Comparison of ENCODE assay signal across 10 mouse cellular contexts in genomic region chr9:60757817-60758216, GRCm38 (mm10). TPM values are rescaled to one million over a fixed set of nuclear protein-coding genes. Genes with fewer than 3 reads are reported as not detected.
A peak's percentile ranks its signal among the peaks of the same experiment; 100 is the strongest.
DNase-seq lines count a peak whose midpoint lies in the region; ATAC-seq lines count a peak whose summit lies in the region.
"Had no signal": no experiment of that assay in that cellular context is flagged by ENCODE, and none has a peak within 500 bp of the region (broad histone marks: within the 10 kb centered on the region; RNA-seq: fewer than 3 reads in every experiment).

No protein-coding gene starts in this region.

- no peak overlapping the region for H3K9ac ChIP-seq in hindbrain, embryonic 14.5 days
- no peak overlapping the region for H3K9ac ChIP-seq in heart, embryonic 15.5 days
- H3K9ac ChIP-seq in liver, embryonic 11.5 days (ENCODE audit: low read depth, low read length), result no peak overlapping the region
- no peak overlapping the region for H3K9ac ChIP-seq in midbrain, embryonic 16.5 days (ENCODE audit: low read depth, low read length)
- H3K9ac ChIP-seq: embryonic facial prominence, embryonic 13.5 days had no signal

- no peak overlapping the region for H3K4me2 ChIP-seq in hindbrain, embryonic 14.5 days (replicated peaks)
- no peak overlapping the region for H3K4me2 ChIP-seq in heart, embryonic 15.5 days
- H3K4me2 ChIP-seq in liver, embryonic 11.5 days, result no peak overlapping the region
- no peak overlapping the region for H3K4me2 ChIP-seq in midbrain, embryonic 16.5 days (ENCODE audit: low read length)
- H3K4me2 ChIP-seq: embryonic facial prominence, embryonic 13.5 days had no signal

- no peak overlapping the region for H3K4me3 ChIP-seq in hindbrain, embryonic 10.5 days
- no peak overlapping the region for H3K4me3 ChIP-seq in hindbrain, embryonic 14.5 days (replicated peaks; ENCODE audit: low read length)
- no peak overlapping the region for H3K4me3 ChIP-seq in heart, embryonic 15.5 days
- no peak overlapping the region for H3K4me3 ChIP-seq in liver, embryonic 11.5 days (ENCODE audit: low read depth, low read length)
- no peak overlapping the region for H3K4me3 ChIP-seq in midbrain, embryonic 16.5 days (ENCODE audit: low read depth, low read length)
- H3K4me3 ChIP-seq: embryonic facial prominence, embryonic 13.5 days had no signal

- H3K9me3 ChIP-seq in hindbrain, embryonic 10.5 days, result 0 out of 2 replicates have a peak, but pooled peaks cover 5% of the 10 kb centered on the region
- H3K9me3 ChIP-seq in hindbrain, embryonic 14.5 days (ENCODE audit: control insufficient read depth, low read length), result no peaks in the 10 kb centered on the region
- H3K9me3 ChIP-seq in heart, embryonic 15.5 days (replicated peaks), result no peaks in the 10 kb centered on the region
- H3K9me3 ChIP-seq in liver, embryonic 11.5 days (ENCODE audit: control insufficient read depth, low read length), result no peaks in the 10 kb centered on the region; the same call in 1 of the 2 replicates
- H3K9me3 ChIP-seq in midbrain, embryonic 16.5 days (replicated peaks; ENCODE audit: control insufficient read depth, low read length, poor library complexity, severe bottlenecking), result no peaks in the 10 kb centered on the region
- H3K9me3 ChIP-seq: embryonic facial prominence, embryonic 13.5 days had no signal

- WGBS in hindbrain, embryonic 10.5 days, result 46% methylated on average over 5 of the region's 5 CpGs
- WGBS in hindbrain, embryonic 14.5 days, result 48% methylated on average over 5 of the region's 5 CpGs
- 10% methylated on average over 5 of the region's 5 CpGs for WGBS in heart, embryonic 15.5 days
- WGBS in liver, embryonic 11.5 days, result 18% methylated on average over 5 of the region's 5 CpGs
- WGBS in midbrain, embryonic 16.5 days, result 63% methylated on average over 5 of the region's 5 CpGs

- H3K4me1 ChIP-seq in hindbrain, embryonic 10.5 days (replicated peaks), result peaks cover 13% of the 10 kb centered on the region
- no peaks in the 10 kb centered on the region for H3K4me1 ChIP-seq in hindbrain, embryonic 14.5 days (replicated peaks; ENCODE audit: control insufficient read depth, insufficient read depth, low read length)
- peaks cover 33% of the 10 kb centered on the region for H3K4me1 ChIP-seq in heart, embryonic 15.5 days (replicated peaks)
- 0 out of 2 replicates have a peak, but pooled peaks cover 3% of the 10 kb centered on the region for H3K4me1 ChIP-seq in liver, embryonic 11.5 days (replicated peaks; ENCODE audit: control insufficient read depth, insufficient read depth, low read length)
- no peaks in the 10 kb centered on the region for H3K4me1 ChIP-seq in midbrain, embryonic 16.5 days (ENCODE audit: control insufficient read depth, insufficient read depth, low read length)

- H3K36me3 ChIP-seq in hindbrain, embryonic 10.5 days, result no peaks in the 10 kb centered on the region
- no peaks in the 10 kb centered on the region for H3K36me3 ChIP-seq in hindbrain, embryonic 14.5 days (replicated peaks; ENCODE audit: control insufficient read depth, insufficient read depth)
- H3K36me3 ChIP-seq in heart, embryonic 15.5 days, result no peaks in the 10 kb centered on the region
- no peaks in the 10 kb centered on the region for H3K36me3 ChIP-seq in liver, embryonic 11.5 days (ENCODE audit: control insufficient read depth, insufficient read depth, low read length)
- H3K36me3 ChIP-seq in midbrain, embryonic 16.5 days (ENCODE audit: control insufficient read depth, insufficient read depth, low read length), result no peaks in the 10 kb centered on the region
- H3K36me3 ChIP-seq: embryonic facial prominence, embryonic 13.5 days had no signal

- ATAC-seq in hindbrain, embryonic 14.5 days (ENCODE audit: low FRiP score), result no peak
- peak; percentile 79 for ATAC-seq in heart, embryonic 15.5 days (replicated peaks; ENCODE audit: insufficient number of reproducible peaks, insufficient read depth, low FRiP score, low read depth)
- 0 out of 2 replicates have a peak, but pooled peaks have one; percentile 39 for ATAC-seq in liver, embryonic 11.5 days (replicated peaks; ENCODE audit: low FRiP score)
- ATAC-seq in CD4-positive, CD25-positive, alpha-beta regulatory T cell, adult 4 months, result no peak
- ATAC-seq in midbrain, embryonic 16.5 days, result no peak

- H3K27me3 ChIP-seq in hindbrain, embryonic 10.5 days (ENCODE audit: insufficient read depth, poor library complexity, severe bottlenecking), result no peaks in the 10 kb centered on the region
- no peaks in the 10 kb centered on the region for H3K27me3 ChIP-seq in hindbrain, embryonic 14.5 days (ENCODE audit: control insufficient read depth, insufficient read depth, low read length)
- H3K27me3 ChIP-seq in heart, embryonic 15.5 days, result no peaks in the 10 kb centered on the region
- H3K27me3 ChIP-seq in liver, embryonic 11.5 days (replicated peaks; ENCODE audit: control insufficient read depth, insufficient read depth, low read length), result no peaks in the 10 kb centered on the region
- no peaks in the 10 kb centered on the region for H3K27me3 ChIP-seq in midbrain, embryonic 16.5 days (ENCODE audit: control insufficient read depth, insufficient read depth, low read depth, low read length)
- H3K27me3 ChIP-seq: embryonic facial prominence, embryonic 13.5 days had no signal

- peak; percentile 39 for DNase-seq in hindbrain, embryonic 10.5 days (ENCODE audit: low spot score)
- no peak for DNase-seq in hindbrain, embryonic 14.5 days (ENCODE audit: low spot score)
- DNase-seq in embryo, embryonic 10 days (ENCODE audit: low spot score), result peak; percentile 78
- DNase-seq in liver, embryonic 11.5 days (ENCODE audit: low spot score), result no peak
- DNase-seq in frontal cortex, adult 2 months (ENCODE audit: extremely low spot score in 1 of 2, low spot score in 1 of 2), result no peak
- DNase-seq: right cerebral cortex, postnatal 14 days had no signal

- H3K27ac ChIP-seq in hindbrain, embryonic 10.5 days, result peak overlapping the region; percentile 60; the same call in 1 of the 2 replicates
- H3K27ac ChIP-seq in hindbrain, embryonic 14.5 days, result no peak overlapping the region; the same call in 1 of the 2 replicates
- H3K27ac ChIP-seq in heart, embryonic 15.5 days, result peak overlapping the region; percentile 76
- no peak overlapping the region for H3K27ac ChIP-seq in liver, embryonic 11.5 days (ENCODE audit: low read depth, low read length)
- no peak overlapping the region for H3K27ac ChIP-seq in midbrain, embryonic 16.5 days (ENCODE audit: low read length)
- H3K27ac ChIP-seq: embryonic facial prominence, embryonic 13.5 days had no signal

RNA-seq across cellular contexts. Expression of gene Uaca, which starts 36.5 kb away (rescaled TPM):
- 22.5 and 30.7 TPM in 2 replicates for polyA plus RNA-seq in hindbrain, embryonic 10.5 days (2016; fragmentation: Nextera tagmentation; extraction: Ambion mirVana)
- polyA plus RNA-seq in hindbrain, embryonic 14.5 days (2014; fragmentation: Nextera tagmentation; extraction: Ambion mirVana), result 13.2 and 15.2 TPM in 2 replicates
- 26.0 and 28.8 TPM in 2 replicates for polyA plus RNA-seq in heart, embryonic 15.5 days (2015; fragmentation: Nextera tagmentation; extraction: Ambion mirVana)
- polyA plus RNA-seq in liver, embryonic 11.5 days (2014; fragmentation: Nextera tagmentation; extraction: Ambion mirVana), result 10.0 and 10.3 TPM in 2 replicates
- 9.0 and 11.9 TPM in 2 replicates for polyA plus RNA-seq in frontal cortex, adult 2 months (2012; rRNA removed)
- not detected for polyA plus RNA-seq in CD4-positive, CD25-positive, alpha-beta regulatory T cell, adult 4 months (2017; shearing (Covaris generic))
- 13.6 and 17.3 TPM in 2 replicates for polyA plus RNA-seq in midbrain, embryonic 16.5 days (2015; fragmentation: Nextera tagmentation; extraction: Ambion mirVana)

RNA-seq across cellular contexts. Expression of gene Larp6, which starts 45.0 kb away (rescaled TPM):
- polyA plus RNA-seq in hindbrain, embryonic 10.5 days (2016; fragmentation: Nextera tagmentation; extraction: Ambion mirVana), result 0.87 and 1.5 TPM in 2 replicates
- 18.6 and 21.4 TPM in 2 replicates for polyA plus RNA-seq in hindbrain, embryonic 14.5 days (2014; fragmentation: Nextera tagmentation; extraction: Ambion mirVana)
- 0.79 and 1.3 TPM in 2 replicates for polyA plus RNA-seq in heart, embryonic 15.5 days (2015; fragmentation: Nextera tagmentation; extraction: Ambion mirVana)
- polyA plus RNA-seq in liver, embryonic 11.5 days (2014; fragmentation: Nextera tagmentation; extraction: Ambion mirVana), result 0.31 and 0.38 TPM in 2 replicates
- polyA plus RNA-seq in frontal cortex, adult 2 months (2012; rRNA removed), result 24.1 and 25.2 TPM in 2 replicates
- not detected for polyA plus RNA-seq in CD4-positive, CD25-positive, alpha-beta regulatory T cell, adult 4 months (2017; shearing (Covaris generic))
- 20.7 and 22.9 TPM in 2 replicates for polyA plus RNA-seq in midbrain, embryonic 16.5 days (2015; fragmentation: Nextera tagmentation; extraction: Ambion mirVana)

Comparison
In these comparisons a context has a peak if more than half of its experiments do, and no peak if none do; other contexts are left out.
1. DNase-seq: peak in hindbrain, embryonic 10.5 days (single experiment) and embryo, embryonic 10 days (single experiment); none in hindbrain, embryonic 14.5 days (single experiment), liver, embryonic 11.5 days (single experiment) and frontal cortex, adult 2 months (0 of 2).
2. H3K27ac ChIP-seq: peak in hindbrain, embryonic 10.5 days (single experiment) and heart, embryonic 15.5 days (single experiment); none in hindbrain, embryonic 14.5 days (single experiment), liver, embryonic 11.5 days (single experiment) and midbrain, embryonic 16.5 days (single experiment).
3. ATAC-seq: peak in heart, embryonic 15.5 days (single experiment) and liver, embryonic 11.5 days (single experiment); none in hindbrain, embryonic 14.5 days (single experiment), CD4-positive, CD25-positive, alpha-beta regulatory T cell, adult 4 months (single experiment) and midbrain, embryonic 16.5 days (single experiment).